Mouse (Mus musculus) heart, adult 11 months (tissue): ENCODE measurements around the gene Olfr494.

ENCODE experiments used
- DNase-seq: peaks from one replicate; pipeline ENCODE4 v3.0.0; 2022

Gene Olfr494

GRCm38 (mm10) chr7:108365035-108365434, at the start of gene Olfr494:
Gene Olfr494, plus strand, starts transcription at chr7:108365335.
- DNase-seq, result no peak

- no peak for DNase-seq
Observed at GRCm38 (mm10) chr7:108323574-108323973, 41.6 kb upstream of the Olfr494 start, which contains the start of gene Olfr492. Gene Olfr492, minus strand, starts transcription at chr7:108323674.

GRCm38 (mm10) chr7:108346879-108347278, 18.3 kb upstream of the Olfr494 start, which contains the start of gene Olfr493:
Gene Olfr493, minus strand, starts transcription at chr7:108346979.
- DNase-seq, result peak; percentile 22

- no peak for DNase-seq
Observed at GRCm38 (mm10) chr7:108392867-108393266, 27.7 kb downstream of the Olfr494 start, which contains the start of gene Olfr495. Gene Olfr495, plus strand, starts transcription at chr7:108393167.
